Mouse (Mus musculus) 416B (cell line): Measurements from ENCODE around the gene Il6st.
"Not testable (repeated sequence)": the region's sequence is repeated elsewhere in the genome, so short reads cannot be mapped to it uniquely, and the experiment has no call there.

Experiments used
- DNase-seq: peaks from one replicate; pipeline ENCODE4 v3.0.0; 2011; ENCODE audit warnings: low read depth

Il6st gene

GRCm38 (mm10) chr13:112463868-112464625, at the start of gene Il6st:
Gene Il6st (plus strand): TSS chr13:112464070.
- peak; percentile 80 for DNase-seq

- no peak for DNase-seq
Observed at GRCm38 (mm10) chr13:112415896-112416295, 48.0 kb upstream of the Il6st start.

- DNase-seq, result no peak
Observed at GRCm38 (mm10) chr13:112416410-112417162, 47.3 kb upstream of the Il6st start.

GRCm38 (mm10) chr13:112417163-112417523, 46.7 kb upstream of the Il6st start:
- DNase-seq, result no peak

- DNase-seq, result no peak
Observed at GRCm38 (mm10) chr13:112417861-112418423, 45.9 kb upstream of the Il6st start.

GRCm38 (mm10) chr13:112418595-112418994, 45.3 kb upstream of the Il6st start:
- no peak for DNase-seq

GRCm38 (mm10) chr13:112424212-112424611, 39.7 kb upstream of the Il6st start:
- no peak for DNase-seq

GRCm38 (mm10) chr13:112424635-112425034, 39.2 kb upstream of the Il6st start:
- DNase-seq, result no peak

GRCm38 (mm10) chr13:112425181-112425654, 38.7 kb upstream of the Il6st start:
- DNase-seq, result no peak

- DNase-seq, result no peak
Observed at GRCm38 (mm10) chr13:112426265-112427135, 37.4 kb upstream of the Il6st start.

GRCm38 (mm10) chr13:112427136-112427470, 36.8 kb upstream of the Il6st start:
- DNase-seq, result not testable (repeated sequence)

- peak; percentile 53 for DNase-seq
Observed at GRCm38 (mm10) chr13:112427521-112427920, 36.3 kb upstream of the Il6st start.

- DNase-seq, result peak; percentile 73
Observed at GRCm38 (mm10) chr13:112433271-112433670, 30.6 kb upstream of the Il6st start.

- no peak for DNase-seq
Observed at GRCm38 (mm10) chr13:112435241-112436075, 28.4 kb upstream of the Il6st start.

- DNase-seq, result no peak
Observed at GRCm38 (mm10) chr13:112436288-112436687, 27.6 kb upstream of the Il6st start.

GRCm38 (mm10) chr13:112438001-112438868, 25.6 kb upstream of the Il6st start:
- no peak for DNase-seq

GRCm38 (mm10) chr13:112439105-112439818, 24.6 kb upstream of the Il6st start:
- peak; percentile 77 for DNase-seq

GRCm38 (mm10) chr13:112439917-112440361, 23.9 kb upstream of the Il6st start:
- peak; percentile 96 for DNase-seq

- no peak for DNase-seq
Observed at GRCm38 (mm10) chr13:112440668-112441067, 23.2 kb upstream of the Il6st start.
